Mouse (Mus musculus) R1 (cell line): Measurements from ENCODE around the gene Mrps12.

ENCODE experiments used
- DNase-seq: peaks from one replicate; pipeline ENCODE4 v3.0.0-alpha.2; 2018; ENCODE audit warnings: low read depth, low spot score

Gene Mrps12

DNA sequence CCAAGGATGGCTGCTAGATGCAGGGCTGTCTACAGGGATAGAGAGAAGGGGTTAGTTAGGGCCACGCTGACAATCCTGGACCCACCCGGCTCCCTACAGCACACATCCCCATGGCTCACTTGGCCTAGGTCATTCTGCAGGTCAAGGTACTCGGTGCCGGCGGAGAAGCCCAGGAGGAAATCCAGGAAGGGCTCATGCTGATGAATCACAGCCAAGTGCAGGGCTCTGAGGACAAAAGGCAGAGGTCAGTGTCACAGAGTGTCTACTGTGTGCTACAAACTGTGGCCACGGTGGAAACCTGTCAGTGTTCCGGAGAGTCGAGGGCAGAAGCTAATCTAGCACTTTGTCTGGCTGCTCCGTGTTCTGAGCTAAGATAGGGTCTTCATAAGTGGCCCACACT, 20.3 kb upstream of the Mrps12 start:
- DNase-seq, result no peak

DNA sequence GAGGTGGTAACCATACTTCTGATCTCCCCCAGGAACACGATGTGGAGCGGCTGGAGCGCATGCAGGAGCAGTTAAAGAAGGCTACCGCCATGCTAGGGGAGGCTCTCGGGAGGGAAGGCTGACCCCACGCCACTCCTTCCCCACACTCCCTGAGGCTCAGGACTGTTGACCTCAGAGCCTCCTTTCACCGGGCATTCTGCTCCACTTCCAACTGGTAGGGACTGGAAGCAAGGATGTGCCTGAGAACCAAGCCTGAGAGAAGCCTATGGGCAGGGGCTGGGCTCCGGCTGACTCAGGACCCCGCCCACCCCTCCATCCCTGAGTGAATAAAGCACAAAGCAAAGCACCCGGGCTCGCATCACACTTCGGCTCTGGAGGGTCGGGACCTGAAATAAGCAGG, 17.0 kb upstream of the Mrps12 start:
- no peak for DNase-seq

DNA sequence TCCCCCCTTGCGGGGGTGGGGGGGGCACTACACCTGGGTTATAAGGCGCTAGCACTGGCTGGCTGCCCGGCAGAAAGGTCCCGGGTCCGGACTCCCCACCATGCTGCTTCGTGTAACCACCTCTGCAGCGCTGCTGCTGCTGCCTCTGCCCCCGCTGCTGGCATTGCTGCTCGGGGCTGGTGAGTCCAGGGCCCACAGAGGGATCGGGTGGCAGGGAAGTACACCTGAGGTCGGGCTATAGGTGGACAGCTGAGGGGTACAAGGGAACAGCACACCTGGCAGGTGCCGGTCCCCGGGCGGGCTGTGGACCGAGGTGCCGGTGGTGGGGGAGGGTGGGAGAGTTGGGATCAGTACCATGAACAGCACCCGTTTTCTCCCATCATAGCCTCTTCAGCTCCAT, 14.5 kb upstream of the Mrps12 start, which contains the start of gene Ccer2:
Gene Ccer2 (plus strand): TSS at position 96 of the 400 bp plus-strand sequence.
- peak; percentile 61 for DNase-seq

DNA sequence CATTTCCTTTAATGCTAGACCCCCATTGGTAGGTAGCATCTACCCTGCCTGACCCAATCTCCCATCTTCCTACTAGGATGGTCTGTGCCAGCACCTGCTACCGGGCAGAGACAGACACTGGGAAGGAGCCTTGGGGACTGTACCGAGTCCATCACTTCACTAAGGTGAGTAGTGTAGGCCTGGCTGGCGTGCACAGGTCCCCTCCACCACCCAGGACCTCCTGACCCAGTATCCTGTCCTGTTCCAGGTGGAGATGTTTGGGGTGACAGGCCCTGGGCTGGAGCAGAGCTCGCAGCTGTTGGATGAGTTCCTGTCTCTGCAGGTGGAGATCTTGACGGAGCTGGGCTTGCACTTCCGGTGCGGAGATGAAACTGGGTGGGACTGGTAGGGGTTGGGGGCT, 8.3 kb upstream of the Mrps12 start:
- DNase-seq, result no peak

DNA sequence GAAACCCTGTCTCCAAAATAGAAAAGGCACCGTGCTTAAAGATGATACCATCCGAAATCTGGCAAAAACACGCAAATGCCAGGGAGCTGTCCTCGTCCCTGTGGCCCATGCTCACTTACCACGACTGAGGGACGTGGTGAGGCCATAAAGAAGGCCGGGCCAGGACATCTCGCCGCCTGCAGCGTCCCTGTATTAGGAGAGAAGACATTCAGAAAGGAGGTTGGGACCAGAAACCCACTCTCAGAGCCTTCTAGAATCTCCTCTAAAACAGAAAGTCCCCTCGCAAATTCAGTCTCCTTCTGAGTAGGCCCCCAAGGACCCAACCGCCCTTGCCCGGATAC, 282 bp downstream of the Mrps12 start:
- DNase-seq, result no peak

DNA sequence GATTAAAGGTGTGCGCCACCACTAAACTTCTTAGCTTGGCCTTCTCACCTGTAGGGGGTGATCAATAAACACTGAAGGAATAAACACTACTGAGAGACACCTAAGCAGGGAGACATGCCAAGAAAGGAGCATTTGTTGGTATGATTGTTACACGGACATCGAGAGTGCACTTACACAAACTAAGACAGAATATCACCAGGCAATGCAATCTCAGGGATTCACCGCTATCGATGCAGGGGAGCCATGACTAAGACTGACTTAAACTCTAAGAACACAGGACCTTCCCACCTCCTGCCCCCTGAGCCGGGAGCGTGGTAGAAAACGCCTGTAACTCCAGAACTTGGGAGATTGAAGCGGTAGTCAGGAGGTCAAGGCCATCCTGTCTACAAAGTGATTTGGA, 671 bp downstream of the Mrps12 start:
- peak; percentile 41 for DNase-seq

DNA sequence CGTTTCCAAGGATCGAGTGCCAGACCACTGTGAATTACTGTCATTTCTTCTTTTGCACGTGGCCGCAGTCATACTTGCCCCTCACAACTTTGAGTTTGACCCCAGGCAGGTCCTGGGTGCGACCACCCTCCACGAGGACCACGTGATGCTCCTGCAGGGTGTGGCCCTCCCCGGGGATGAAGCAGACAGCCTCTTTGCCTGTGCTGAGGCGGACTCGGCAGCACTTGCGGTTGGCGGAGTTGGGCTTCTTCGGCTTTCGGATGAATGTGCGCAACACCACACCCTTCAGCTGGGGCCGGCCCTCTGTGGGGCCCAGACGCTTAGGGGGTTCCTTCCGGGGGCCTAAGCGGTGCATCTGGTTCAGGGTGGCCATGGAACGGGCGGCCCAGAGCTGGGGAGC, 1.8 kb downstream of the Mrps12 start:
- peak; percentile 46 for DNase-seq

DNA sequence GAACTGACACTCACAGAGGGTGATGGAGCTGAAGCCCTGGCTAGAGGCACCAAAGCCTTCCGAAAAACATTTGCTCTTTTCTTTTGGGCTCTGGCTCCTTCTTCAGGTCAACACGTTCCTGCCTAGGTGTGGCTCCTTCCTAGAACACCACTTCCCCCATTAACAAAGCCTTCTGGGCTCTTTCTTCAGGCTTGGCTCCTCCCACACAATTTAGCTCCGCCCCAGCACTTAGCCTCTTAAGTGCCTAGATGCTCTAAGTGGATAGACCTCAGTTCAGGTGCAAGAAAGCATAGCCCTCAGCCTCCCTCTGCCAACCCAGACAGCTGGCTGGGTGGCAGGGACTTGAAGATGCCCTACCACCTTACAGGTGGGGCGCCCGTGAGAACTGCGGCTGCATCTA, 5.9 kb downstream of the Mrps12 start:
- DNase-seq, result peak; percentile 96

DNA sequence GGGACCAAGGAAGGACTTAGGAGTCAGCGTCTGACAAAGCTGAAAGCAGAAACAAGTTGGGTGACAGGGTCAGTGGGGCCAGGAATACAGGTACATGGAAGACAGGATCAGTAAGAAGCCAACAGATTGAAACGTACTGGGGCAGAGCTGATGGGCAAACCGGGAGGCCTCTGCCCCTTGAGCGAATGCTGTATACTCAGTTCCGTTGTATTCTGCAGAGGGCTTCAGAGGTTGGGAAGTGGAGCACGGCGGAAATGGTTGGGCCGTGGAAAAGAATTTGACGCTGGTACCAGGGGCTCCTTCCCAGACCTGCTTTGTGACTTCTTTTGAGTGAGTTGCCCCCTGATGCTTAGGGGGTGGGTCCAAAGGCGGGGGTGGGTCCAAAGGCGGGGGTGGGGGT, 8.4 kb downstream of the Mrps12 start:
- peak; percentile 68 for DNase-seq

DNA sequence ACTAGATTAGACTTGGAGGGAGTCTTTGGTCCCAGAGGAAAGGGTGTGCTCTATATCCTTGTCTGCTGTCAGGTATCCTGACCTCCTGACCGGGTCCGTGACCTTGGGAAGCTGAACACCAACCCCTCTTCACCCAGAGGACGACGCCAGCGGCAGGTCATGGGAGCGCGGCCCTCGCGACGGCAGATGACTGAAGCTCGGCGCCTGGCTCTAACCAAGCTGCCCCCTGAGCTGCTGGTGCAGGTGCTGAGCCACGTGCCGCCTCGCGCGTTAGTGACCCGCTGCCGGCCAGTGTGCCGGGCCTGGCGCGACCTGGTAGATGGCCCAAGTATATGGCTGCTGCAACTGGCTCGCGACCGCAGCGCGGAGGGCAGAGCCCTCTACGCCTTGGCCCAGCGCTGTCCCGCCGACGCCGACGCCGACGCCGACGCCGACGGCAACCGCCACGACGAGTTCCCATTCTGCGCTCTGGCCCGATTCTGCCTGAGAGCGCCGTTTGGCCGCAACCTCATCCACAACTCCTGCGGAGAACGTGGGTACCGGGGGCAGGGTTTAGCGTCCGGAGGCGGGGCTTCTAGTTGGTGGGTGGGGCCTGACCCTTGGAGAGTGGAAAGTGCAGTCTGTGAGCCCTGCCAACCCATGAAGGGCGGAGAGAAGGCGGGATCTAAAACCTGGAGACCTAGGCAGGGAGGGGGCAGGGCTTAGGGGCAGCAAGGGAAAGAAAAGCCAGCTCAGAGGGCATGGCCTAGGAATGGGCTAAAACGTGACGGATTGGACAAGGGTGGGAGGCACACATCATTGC, 9.1 kb downstream of the Mrps12 start:
- DNase-seq, result peak; percentile 98

DNA sequence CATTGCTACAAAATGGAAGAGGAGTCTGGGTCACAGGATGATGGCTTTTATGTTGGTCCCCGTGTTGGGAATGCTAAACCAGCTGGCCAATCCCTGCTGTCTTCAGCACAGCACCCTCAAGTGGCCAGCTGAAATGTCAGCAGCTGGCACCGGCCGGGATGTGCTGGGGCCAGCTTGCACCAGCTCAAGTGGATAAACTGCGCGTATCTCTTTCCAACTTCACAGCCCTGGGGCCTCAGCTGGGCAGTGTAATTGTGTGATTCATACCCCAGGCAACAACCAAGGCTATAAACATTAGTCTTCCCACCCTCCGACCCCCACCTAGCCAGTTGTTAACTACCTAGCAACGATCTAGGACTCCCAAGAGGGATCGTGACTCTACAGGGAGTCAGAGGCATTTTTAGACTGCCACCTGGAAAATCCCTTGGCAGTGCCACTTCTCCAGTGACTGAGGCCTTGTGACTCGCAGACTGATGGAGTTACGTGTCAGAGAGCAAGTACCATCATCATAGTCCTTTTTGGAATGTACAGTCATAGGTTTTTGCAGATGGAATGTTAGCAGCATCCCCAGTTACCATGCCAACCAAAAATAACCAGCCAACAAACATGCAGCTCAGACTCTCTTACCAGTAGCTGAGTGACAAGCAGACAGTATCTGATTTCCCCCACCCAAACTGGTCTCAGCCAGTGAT, 13.8 kb downstream of the Mrps12 start:
- DNase-seq, result no peak

DNA sequence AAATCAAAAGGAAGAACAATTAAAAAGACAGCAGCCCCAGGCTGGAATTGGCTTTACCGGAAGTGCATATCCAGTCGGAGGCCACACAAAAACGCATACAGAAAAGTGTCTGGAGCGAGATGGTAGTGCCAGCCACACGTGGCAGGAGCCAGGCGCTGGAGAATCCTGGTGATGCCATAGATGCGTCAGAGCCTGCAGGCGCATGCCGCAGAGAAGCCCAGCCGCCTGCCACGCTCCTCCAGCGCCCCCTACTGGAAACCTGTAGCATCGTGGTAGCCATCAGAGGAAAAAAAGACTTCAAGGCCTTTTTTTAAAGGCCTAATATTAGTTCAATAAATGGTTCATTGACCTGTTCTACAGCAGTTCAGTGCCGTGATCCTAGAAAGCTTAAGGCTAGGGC, 15.0 kb downstream of the Mrps12 start:
- peak; percentile 82 for DNase-seq

DNA sequence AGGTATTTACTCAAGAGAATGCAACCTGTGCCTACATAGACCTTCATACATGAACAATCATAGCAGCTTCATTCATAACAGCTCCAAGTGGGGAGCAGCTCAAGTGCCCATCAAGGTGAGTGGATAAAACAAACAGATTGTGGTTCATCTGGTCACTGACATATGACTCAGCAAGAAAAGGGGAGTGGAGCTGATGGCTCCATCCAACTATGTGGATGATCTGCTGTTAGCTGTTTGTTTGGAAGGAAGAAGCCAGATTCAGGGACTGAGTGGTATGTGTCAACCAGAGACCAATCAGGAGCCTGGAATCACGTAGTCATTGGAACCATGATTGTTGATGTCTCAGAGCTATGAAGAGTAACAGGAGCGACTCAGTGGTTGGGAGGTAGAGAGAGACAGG, 17.0 kb downstream of the Mrps12 start:
- DNase-seq, result peak; percentile 72

DNA sequence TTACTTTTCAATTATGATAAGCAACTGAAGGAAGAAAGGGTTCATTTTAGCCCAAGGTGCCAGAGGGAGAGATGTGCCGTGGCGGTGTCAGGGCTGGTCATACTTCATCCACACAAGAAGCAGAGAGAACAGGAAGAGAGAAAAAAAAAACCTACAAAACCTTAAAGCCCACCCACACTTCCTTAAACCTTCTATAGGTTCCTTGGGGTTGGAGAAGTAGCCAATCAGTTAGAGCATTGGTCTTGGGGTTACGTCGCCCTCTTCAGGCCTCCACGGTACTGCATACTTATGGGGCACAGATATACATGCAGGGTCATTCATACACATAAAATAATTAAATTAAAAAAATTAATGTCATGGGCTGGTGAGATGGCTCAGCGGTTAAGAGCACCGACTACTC, 19.5 kb downstream of the Mrps12 start:
- DNase-seq, result peak; percentile 66

DNA sequence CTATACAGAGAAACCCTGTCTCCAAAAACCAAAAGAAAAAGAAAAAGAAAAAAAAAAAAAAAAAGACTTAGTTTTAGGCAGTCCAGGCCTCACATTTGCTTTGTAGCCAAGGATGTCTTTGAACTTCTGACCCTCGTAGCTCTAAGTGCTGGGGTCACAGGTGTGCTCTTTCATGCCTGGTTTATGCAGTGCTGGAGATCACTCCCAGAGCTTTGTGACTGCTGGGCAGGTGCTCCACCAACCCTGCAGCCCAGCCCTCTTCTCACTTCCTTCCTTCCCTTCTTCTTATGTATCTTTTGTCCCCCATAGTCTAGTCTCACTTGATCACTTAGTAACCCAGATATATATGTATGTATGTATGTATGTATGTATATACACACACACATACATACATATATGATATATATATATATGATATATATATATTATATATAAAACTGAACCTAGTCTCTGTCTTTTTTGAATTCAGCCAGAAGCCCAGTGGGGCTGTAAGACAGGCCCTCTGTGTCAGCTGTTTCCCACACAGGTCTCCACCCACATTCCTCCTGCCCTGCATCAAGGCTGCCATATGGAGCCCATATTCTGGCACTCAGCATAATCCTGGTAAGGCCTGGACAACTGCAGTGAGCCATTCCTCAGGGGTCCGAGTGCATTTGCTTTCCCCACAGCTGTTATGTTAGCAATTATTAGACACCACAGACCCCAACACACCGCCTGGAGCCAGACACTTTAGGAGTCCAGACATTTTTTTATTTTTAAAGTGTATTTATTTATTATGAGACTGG, 20.7 kb downstream of the Mrps12 start:
- DNase-seq, result no peak

DNA sequence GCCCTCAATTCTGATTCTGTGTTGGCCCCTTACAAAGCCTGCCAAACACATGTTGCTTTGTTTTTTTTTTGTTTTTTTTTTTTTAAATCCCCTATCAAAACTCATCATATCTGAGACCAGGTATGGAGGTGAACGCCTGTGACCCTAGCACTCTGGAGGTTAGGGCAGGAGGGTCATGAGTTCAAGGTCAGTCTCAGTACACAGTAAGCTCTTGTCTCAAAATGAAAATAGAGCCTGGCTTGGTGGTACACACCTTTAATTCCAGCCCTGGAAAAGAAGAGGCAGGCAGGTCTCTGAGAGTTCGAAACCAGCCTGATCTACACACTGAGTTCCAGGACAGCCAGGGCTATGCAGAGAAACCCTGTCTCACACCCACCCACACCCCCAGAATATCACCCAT, 22.0 kb downstream of the Mrps12 start:
- DNase-seq, result peak; percentile 69

DNA sequence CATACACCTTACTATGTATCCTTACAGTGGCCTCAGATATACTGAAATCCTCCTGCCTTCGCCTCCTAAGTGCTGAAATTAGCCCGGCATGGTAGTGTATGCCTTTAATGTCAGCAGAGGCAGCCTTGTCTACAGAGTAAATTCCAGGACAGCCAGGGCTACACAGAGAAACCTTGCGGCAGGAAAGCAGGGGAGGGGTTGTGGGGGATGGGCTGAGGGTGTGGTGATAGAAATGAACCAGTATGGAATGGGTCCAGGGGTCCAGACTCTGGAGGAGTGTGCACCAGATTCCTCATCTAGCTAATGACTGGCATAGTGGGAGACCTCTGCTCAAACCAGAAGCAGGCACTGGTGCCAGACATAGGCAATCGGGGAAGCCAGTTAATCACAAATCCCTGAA, 22.5 kb downstream of the Mrps12 start:
- peak; percentile 85 for DNase-seq

DNA sequence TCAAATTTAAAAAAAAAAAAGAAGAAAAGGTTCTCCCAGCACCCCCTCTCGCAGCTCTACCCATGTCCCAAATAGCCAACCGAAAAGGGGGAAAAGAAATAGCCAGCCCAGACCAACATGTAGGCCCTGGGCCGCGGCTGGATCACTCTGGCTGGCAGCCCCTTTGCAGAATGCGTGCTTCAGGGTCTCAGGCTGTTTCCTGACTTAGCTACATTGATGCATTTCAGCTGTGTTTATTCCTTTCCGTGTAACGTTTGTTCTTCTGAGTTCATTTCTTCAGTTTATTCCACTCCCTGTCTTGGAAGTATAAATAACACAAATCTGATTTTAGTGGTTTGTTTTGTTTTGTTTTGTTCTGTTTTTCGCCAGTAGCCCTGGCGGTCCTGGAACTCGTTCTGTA, 23.9 kb downstream of the Mrps12 start:
- no peak for DNase-seq

DNA sequence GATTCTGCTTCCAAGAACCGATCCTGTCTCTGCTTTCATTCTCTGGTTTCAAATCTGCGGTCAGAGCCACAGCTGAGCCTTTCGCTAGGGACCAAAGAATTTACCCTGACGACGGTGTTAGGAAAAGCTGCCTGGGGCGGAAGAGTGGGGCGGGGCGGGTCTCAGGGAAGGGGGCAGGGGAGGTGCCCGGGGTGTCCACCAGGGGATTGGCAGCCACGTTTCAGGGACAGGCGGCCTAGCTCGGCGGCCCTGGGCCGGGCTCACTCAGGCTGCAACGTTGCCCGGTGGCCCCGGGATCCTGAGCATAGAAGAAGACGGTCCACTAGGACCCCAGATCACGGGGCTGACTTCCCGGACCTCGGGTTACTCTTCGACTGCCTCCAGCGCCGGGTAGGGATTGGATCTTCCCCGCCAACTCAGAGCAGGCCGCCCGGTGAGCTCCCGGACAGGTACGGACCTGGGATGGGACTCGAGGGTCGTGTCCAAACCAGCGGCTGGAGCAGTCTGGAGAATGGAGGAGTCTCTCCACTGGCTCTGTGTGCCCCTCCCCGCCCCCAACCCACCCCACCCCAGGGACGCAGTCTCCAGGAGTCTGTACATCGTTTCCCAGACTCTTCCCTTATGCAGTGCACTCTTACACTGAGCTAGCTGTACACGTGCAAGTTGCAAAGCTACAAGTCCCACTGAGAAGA, 24.9 kb downstream of the Mrps12 start, which contains the start of gene Fbxo17:
Gene Fbxo17 (plus strand): TSS at position 215 of the 692 bp plus-strand sequence.
- DNase-seq, result peak; percentile 70

DNA sequence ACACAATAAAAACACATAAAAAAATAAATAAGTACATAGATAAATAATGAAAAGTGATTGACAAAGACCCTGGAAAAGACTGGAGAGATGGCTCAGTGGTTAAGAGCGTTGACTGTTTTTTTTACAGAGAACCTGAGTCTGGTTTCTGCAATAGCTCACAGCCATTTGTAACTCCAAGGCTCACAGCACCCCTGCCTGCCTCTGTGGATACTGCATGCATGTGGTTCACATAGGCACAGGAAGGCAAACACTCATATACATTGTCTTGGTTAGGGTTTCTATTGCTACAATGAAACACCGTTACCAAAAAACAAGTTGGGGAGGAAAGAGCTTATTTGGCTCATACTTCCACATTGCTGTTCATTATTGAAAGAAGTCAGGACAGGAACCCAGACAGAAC, 26.0 kb downstream of the Mrps12 start:
- peak; percentile 49 for DNase-seq

DNA sequence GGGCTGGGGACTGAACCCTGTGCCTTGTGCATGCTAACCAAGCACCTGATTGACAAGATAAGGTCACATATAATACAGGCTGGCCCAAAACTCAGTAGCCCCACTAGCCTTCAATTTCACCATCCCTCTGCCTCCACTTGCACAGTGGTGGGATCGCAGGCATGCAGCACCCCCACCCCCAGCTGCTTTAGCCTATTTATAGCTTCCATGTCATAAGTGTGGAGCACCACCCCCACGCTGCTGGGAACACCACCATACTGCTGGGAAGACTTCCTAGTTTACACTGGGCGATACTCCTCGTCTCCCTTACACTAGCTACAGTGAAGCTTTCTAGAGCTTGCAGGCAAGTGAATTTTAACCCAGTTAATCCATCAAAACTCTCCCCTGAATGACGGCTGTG, 27.0 kb downstream of the Mrps12 start:
- DNase-seq, result no peak

DNA sequence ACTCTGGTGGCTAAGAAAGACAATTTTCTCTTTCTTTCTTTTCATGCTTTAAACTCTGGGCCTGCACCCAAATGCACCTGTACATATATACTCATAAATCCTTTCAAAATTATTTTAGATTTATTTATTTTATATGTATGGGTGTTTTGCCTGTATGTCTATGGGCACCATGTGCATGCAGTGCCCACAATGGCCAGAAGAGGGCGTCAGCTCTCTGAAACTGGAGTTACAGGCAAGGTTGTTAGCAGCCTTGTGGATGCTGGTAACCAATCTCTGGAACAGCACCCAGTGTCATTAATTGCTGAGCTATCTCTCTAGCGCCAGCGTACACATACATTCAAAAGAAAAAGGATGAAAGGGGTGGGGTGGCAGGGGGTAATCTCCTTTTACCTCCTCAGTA, 30.7 kb downstream of the Mrps12 start:
- peak; percentile 75 for DNase-seq
